Mouse (Mus musculus) ES-E14 (cell line): ENCODE results near the gene Itk. TPM values are rescaled to one million over a fixed set of nuclear protein-coding genes. Genes with fewer than 3 reads are reported as not detected.

ENCODE experiments used
- DNase-seq: peaks from one replicate; pipeline ENCODE4 v3.0.0-alpha.2; 2013; ENCODE audit warnings: low read depth, low spot score
- H3K27ac ChIP-seq: 2 replicates; pipeline ENCODE4 v1.5.1; 2012; ENCODE audit warnings: low read depth, mild to moderate bottlenecking, low read length, moderate library complexity, mixed read lengths; ENCODE audit not compliant: poor library complexity, insufficient read depth, severe bottlenecking
- H3K36me3 ChIP-seq: 2 replicates; pipeline ENCODE4 v1.6.1; 2012; ENCODE audit warnings: mild to moderate bottlenecking, low read length, moderate library complexity, mixed read lengths; ENCODE audit not compliant: control insufficient read depth, poor library complexity, insufficient read depth, severe bottlenecking
- H3K4me1 ChIP-seq, 2 experiments: fragments of 150-350 bp in 1 of 2; sonication (generic) in 1 of 2; 2 replicates each; pipeline ENCODE4 v1.6.1; 2012; ENCODE audit warnings: low read length in 2 of 2, mild to moderate bottlenecking in 1 of 2, mixed read lengths in 1 of 2; ENCODE audit not compliant: control insufficient read depth in 2 of 2, insufficient read depth in 2 of 2, poor library complexity in 1 of 2
- H3K4me3 ChIP-seq, 2 experiments: fragments of 150-350 bp in 1 of 2; sonication (generic) in 1 of 2; 2 replicates each; pipeline ENCODE4 v1.5.1; 2012; ENCODE audit warnings: low read length in 2 of 2, low read depth in 1 of 2, mild to moderate bottlenecking in 1 of 2, mixed read lengths in 1 of 2; ENCODE audit not compliant: insufficient read depth in 1 of 2, poor library complexity in 1 of 2, severe bottlenecking in 1 of 2
- H3K9ac ChIP-seq: 2 replicates; pipeline ENCODE4 v1.6.1; 2012; ENCODE audit warnings: low read depth, mild to moderate bottlenecking, low read length, mixed read lengths; ENCODE audit not compliant: poor library complexity, insufficient read depth, severe bottlenecking
- H3K9me3 ChIP-seq: fragments of 150-350 bp; sonication (generic); 2 replicates; pipeline ENCODE4 v1.6.1; 2012; ENCODE audit warnings: low read depth, mild to moderate bottlenecking, low read length; ENCODE audit not compliant: control insufficient read depth, insufficient read depth
- CHD2 ChIP-seq: IDR thresholded peaks from 2 replicates; pipeline ENCODE4 v1.6.1; 2014; ENCODE audit warnings: mild to moderate bottlenecking, low read depth, low read length, inconsistent platforms
- HCFC1 ChIP-seq: IDR thresholded peaks from 2 replicates; pipeline ENCODE4 v1.6.1; 2012; ENCODE audit warnings: low read length, inconsistent platforms, borderline replicate concordance; ENCODE audit not compliant: insufficient read depth
- MAFK ChIP-seq: IDR thresholded peaks from 2 replicates; pipeline ENCODE4 v1.6.1; 2014; ENCODE audit warnings: mild to moderate bottlenecking, low read depth, low read length, inconsistent platforms; ENCODE audit not compliant: insufficient read depth
- ZC3H11A ChIP-seq: IDR thresholded peaks from 2 replicates; pipeline ENCODE4 v1.6.1; 2012; ENCODE audit warnings: low read depth, mild to moderate bottlenecking, inconsistent platforms, low read length, borderline replicate concordance
- ZNF384 ChIP-seq: IDR thresholded peaks from 2 replicates; pipeline ENCODE4 v1.6.1; 2012; ENCODE audit warnings: low read depth, low read length, inconsistent platforms
- in situ Hi-C, 2 experiments: fragments of 600-800 bp; cut with MboI; formaldehyde crosslinking; loops; one replicate each; pipeline ENCODE4 v1.15.1; 2025; ENCODE audit warnings: low sequenced_read_pairs in 2 of 2, inconsistent platforms in 1 of 2; ENCODE audit not compliant: unreplicated experiment in 2 of 2
- total RNA-seq: library from RNA; depleted of rRNA; stranded (reverse); fragments of 300-350 nt; gene quantifications from 2 replicates; pipeline ENCODE4 v1.2.3, GENCODE M21; 2012

Itk gene
- total RNA-seq, 1 experiment = not detected

DNA sequence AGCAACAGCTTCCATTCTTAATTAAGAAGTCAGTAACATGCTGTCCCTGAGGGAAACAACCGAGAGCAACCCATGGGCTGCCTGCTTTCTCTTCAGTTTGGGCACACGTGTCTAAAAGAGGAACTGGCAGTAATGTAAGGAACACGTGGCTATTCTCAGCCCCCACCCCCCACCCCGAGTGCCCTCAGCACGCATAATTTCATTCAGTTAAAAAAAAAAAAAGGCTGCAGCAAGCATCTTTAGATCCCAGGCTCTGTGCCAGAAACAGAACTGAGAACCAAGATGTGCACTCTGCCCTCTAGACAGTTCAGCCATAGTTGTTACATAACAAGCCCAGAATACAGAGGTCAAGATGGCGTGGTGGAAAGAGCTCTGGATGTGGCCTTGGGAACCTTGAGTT is 102.5 kb downstream of the Itk start:
- peaks cover 0 to 2% of the 10 kb centered on the region in 2 experiments; a peak in 1 of 4 replicates for H3K4me1 ChIP-seq
- no peak overlapping the region for H3K27ac ChIP-seq
- H3K9me3 ChIP-seq = no peaks in the 10 kb centered on the region
- no peak overlapping the region for H3K4me3 ChIP-seq
- H3K36me3 ChIP-seq = peaks cover 2% of the 10 kb centered on the region; the same call in 1 of the 2 replicates
- DNase-seq = no peak
- in situ Hi-C loops = no loop called here
- TF ChIP-seq CHD2 (no peak), ZNF384 (no peak), ZC3H11A (no peak), MAFK (no peak), HCFC1 (no peak)
- H3K9ac ChIP-seq = no peak overlapping the region

DNA sequence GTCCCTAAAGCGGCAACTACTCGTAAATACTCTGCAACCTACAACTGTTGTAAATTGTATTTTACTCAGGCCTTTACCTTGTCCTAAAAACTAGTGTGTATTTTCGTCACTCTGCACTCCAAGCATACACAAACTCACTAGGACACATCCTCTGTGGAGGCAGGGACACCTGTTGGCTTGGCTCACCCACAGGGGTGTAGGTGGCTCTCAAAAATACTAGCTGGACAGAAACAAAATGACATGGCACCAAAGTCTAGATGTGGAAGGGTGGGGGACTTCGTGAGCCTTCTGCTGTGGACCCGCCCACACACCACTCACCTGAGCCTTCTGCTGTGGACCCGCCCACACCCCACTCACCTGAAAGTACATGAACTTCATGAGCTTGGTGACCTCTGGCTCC is 105.5 kb downstream of the Itk start:
- Histone ChIP-seq H3K9me3 (no peaks in the 10 kb centered on the region), H3K4me1 (no peaks in the 10 kb centered on the region), H3K36me3 (no peaks in the 10 kb centered on the region; the same call in 1 of the 2 replicates), H3K27ac (no peak overlapping the region), H3K4me3 (no peak overlapping the region), H3K9ac (no peak overlapping the region)
- DNase-seq = no peak
- in situ Hi-C loops = no loop called here
- TF ChIP-seq CHD2 (no peak), MAFK (no peak), HCFC1 (no peak), ZC3H11A (no peak), ZNF384 (no peak)

DNA sequence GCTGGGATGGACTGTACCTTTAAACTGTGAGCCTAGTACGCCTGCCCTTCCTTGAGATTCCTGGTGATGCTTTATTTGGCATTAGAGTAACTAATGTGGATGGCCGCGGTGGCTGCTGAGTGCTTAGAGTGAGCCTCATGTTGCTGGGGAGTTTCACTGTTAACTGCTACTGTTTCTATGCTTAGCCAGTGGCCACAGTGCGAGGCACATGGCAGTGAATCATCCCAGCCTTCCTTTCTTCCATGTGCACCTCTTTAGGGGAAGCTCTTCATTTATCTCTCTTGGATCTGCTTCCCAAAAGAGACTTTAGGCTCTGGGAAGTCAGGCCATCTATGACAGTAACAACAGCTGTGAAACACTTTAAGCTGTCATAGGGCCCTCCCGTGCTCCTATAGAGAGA is 106.7 kb downstream of the Itk start:
- in situ Hi-C loops = no loop called here
- H3K9me3 ChIP-seq = no peaks in the 10 kb centered on the region
- no peak overlapping the region for H3K4me3 ChIP-seq
- no peaks in the 10 kb centered on the region; the same call in 1 of the 2 replicates for H3K36me3 ChIP-seq
- no peak overlapping the region for H3K27ac ChIP-seq
- no peak overlapping the region for H3K9ac ChIP-seq
- no peak for DNase-seq
- no peaks in the 10 kb centered on the region; a peak in 1 of 4 replicates for H3K4me1 ChIP-seq
- TF ChIP-seq HCFC1 = no peak
- TF ChIP-seq ZNF384 = no peak
- TF ChIP-seq ZC3H11A = no peak
- no peak for TF ChIP-seq MAFK
- no peak for TF ChIP-seq CHD2

DNA sequence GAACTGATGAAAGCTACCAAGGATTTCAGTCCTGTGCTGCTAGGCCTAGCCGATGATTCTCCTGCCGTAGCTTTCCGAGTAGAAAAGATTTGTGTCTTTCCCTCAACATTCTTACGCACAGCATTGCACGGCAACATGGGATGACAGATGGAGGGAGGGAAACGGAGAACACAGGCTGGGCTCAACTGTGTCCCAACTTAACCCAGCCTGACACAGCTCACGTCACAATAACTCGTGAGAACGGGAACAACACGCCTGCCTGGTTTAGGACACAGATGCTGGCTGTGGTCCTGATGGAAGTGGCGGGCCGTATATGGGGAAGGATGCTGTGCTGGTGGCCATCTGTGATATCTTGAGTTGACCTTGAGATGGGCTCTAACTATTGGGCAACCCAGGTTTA is 110.6 kb downstream of the Itk start:
- TF ChIP-seq MAFK = no peak
- TF ChIP-seq ZC3H11A = no peak
- no peak for TF ChIP-seq ZNF384
- no peak for TF ChIP-seq HCFC1
- no peak for TF ChIP-seq CHD2
- Histone ChIP-seq H3K4me3 (no peak overlapping the region), H3K9ac (no peak overlapping the region), H3K27ac (no peak overlapping the region), H3K36me3 (peaks cover 3% of the 10 kb centered on the region; the same call in 1 of the 2 replicates), H3K4me1 (no peaks in the 10 kb centered on the region; a peak in 1 of 4 replicates), H3K9me3 (no peaks in the 10 kb centered on the region)
- in situ Hi-C loops = no loop called here
- no peak for DNase-seq

GRCm38 (mm10) chr11:46278140-46278539 is 111.2 kb downstream of the Itk start:
- no peak overlapping the region for H3K27ac ChIP-seq
- no peak overlapping the region for H3K9ac ChIP-seq
- no peak for TF ChIP-seq ZC3H11A
- no peaks in the 10 kb centered on the region for H3K9me3 ChIP-seq
- no peak overlapping the region for H3K4me3 ChIP-seq
- in situ Hi-C loops = no loop called here
- DNase-seq = no peak
- no peaks in the 10 kb centered on the region; a peak in 1 of 4 replicates for H3K4me1 ChIP-seq
- H3K36me3 ChIP-seq = peaks cover 3% of the 10 kb centered on the region; the same call in 1 of the 2 replicates
